Mouse (Mus musculus) left cerebral cortex, postnatal 10 days (tissue): ENCODE measurements at regions not wholly inside any gene's neighbourhood (a gene's known extent, or its start where the extent isn't known, plus 50 kb on each side); places are given as distances from the start of the nearest gene placed in this dataset.
"Not testable (repeated sequence)": the region's sequence is repeated elsewhere in the genome, so short reads cannot be mapped to it uniquely, and the experiment has no call there.

Experiments
- DNase-seq, 2 experiments: peaks; one replicate each; pipeline ENCODE4 v3.0.0; 2021 to 2022; ENCODE audit warnings: low spot score in 2 of 2, mixed read lengths in 1 of 2; ENCODE audit errors: extremely low spot score in 1 of 2
- intact Hi-C: fragments of 180-260 bp; cut with DNase I; formaldehyde crosslinking; loops from one replicate; pipeline ENCODE4 v1.15.1; 2025

- intact Hi-C loops = no loop called here
- no peak for DNase-seq
Measured at GRCm38 (mm10) chr10:96685991-96686601, 69.3 kb downstream of the Btg1 start.

- intact Hi-C loops = no loop called here
- peak; percentile 7 to 64 for DNase-seq
Measured at GRCm38 (mm10) chr10:96686659-96687440, 70.0 kb downstream of the Btg1 start.

- intact Hi-C loops = no loop called here
- no peak for DNase-seq
Measured at GRCm38 (mm10) chr10:96687441-96687772, 70.6 kb downstream of the Btg1 start.

- no peak for DNase-seq
- intact Hi-C loops = no loop called here
Measured at GRCm38 (mm10) chr10:96689976-96690867, 73.4 kb downstream of the Btg1 start.

GRCm38 (mm10) chr10:96690868-96691302 is 74.1 kb downstream of the Btg1 start:
- intact Hi-C loops = no loop called here
- DNase-seq = peak in 1 of 2 experiments; percentile 6

- no peak for DNase-seq
- intact Hi-C loops = no loop called here
Measured at GRCm38 (mm10) chr10:96691319-96691870, 74.6 kb downstream of the Btg1 start.

- intact Hi-C loops = no loop called here
- DNase-seq = no peak
Measured at GRCm38 (mm10) chr10:96692821-96693220, 76.0 kb downstream of the Btg1 start.

GRCm38 (mm10) chr10:96693766-96694165 is 77.0 kb downstream of the Btg1 start:
- intact Hi-C loops = no loop called here
- DNase-seq = no peak

GRCm38 (mm10) chr10:96696571-96696970 is 79.8 kb downstream of the Btg1 start:
- DNase-seq = no peak
- intact Hi-C loops = no loop called here

GRCm38 (mm10) chr10:96697781-96698180 is 81.0 kb downstream of the Btg1 start:
- intact Hi-C loops = no loop called here
- no peak for DNase-seq

GRCm38 (mm10) chr10:96706656-96707055 is 89.8 kb downstream of the Btg1 start:
- no peak for DNase-seq
- intact Hi-C loops = no loop called here

GRCm38 (mm10) chr10:96708471-96708870 is 91.7 kb downstream of the Btg1 start:
- intact Hi-C loops = no loop called here
- no peak for DNase-seq

- DNase-seq = no peak
- intact Hi-C loops = no loop called here
Measured at GRCm38 (mm10) chr10:96709698-96710356, 93.0 kb downstream of the Btg1 start.

GRCm38 (mm10) chr10:96711993-96712392 is 95.2 kb downstream of the Btg1 start:
- DNase-seq = no peak
- intact Hi-C loops = no loop called here

- DNase-seq = no peak
- intact Hi-C loops = no loop called here
Measured at GRCm38 (mm10) chr10:96714702-96715101, 97.9 kb downstream of the Btg1 start.

- intact Hi-C loops = no loop called here
- no peak for DNase-seq
Measured at GRCm38 (mm10) chr10:96717281-96717680, 100.5 kb downstream of the Btg1 start.

GRCm38 (mm10) chr10:96718706-96719105 is 101.9 kb downstream of the Btg1 start:
- intact Hi-C loops = not testable (repeated sequence)

GRCm38 (mm10) chr10:96720281-96720711 is 103.5 kb downstream of the Btg1 start:
- intact Hi-C loops = no loop called here
- peak; percentile 33 to 46 for DNase-seq

More at GRCm38 (mm10) chr10:96718706-96719105, 101.9 kb downstream of the Btg1 start:
- DNase-seq = not testable (repeated sequence)
